Mouse (Mus musculus): ENCODE measurements around the gene Tmprss2.
"Not testable (repeated sequence)": the region's sequence is repeated elsewhere in the genome, so short reads cannot be mapped to it uniquely, and the experiment has no call there.

The Tmprss2 gene

DNA sequence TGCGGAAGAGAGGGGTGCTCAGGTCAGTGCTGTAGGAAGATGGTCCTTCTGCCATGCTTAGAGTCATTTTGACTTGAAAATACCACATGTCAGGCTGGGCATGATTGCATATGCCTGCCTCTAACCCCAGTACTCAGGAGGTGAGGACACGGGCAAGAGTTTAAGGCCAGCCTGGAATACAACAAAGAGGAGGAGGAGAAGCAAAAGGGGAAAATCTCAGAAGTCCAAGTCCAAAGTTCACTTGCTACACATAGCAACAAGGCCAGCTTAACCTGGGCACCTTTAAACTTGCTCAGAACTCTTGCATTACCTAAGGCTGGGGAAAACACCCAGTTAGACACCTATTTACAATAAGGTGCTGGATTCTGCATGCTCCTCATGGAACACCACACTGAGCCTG lies 19.5 kb downstream of the Tmprss2 start:
- no peak for DNase-seq (ENCODE audit: low spot score)

GRCm38 (mm10) chr16:97582876-97583275 lies 28.1 kb downstream of the Tmprss2 start:
- DNase-seq (ENCODE audit: low spot score): not testable (repeated sequence)

DNA sequence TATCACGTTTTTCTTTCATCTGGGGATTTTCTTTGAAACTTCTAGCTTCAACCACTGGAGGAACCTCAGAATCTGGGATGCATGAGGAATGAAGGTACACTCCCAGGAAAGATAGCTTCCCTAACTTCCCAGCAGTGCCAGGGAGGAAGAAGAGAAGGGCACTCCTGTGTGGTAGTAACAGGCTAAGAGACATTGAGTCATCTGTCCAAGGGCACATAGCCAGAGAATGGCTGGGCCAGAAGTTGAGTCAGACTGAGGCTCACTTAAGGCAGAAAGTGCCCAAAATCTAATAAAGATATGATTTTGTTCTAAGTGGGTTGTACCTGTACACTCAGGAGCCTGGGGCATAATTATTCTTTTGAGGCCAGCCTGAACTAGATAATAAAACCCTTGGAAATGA lies 41.6 kb downstream of the Tmprss2 start:
- no peak for DNase-seq (ENCODE audit: low spot score)

DNA sequence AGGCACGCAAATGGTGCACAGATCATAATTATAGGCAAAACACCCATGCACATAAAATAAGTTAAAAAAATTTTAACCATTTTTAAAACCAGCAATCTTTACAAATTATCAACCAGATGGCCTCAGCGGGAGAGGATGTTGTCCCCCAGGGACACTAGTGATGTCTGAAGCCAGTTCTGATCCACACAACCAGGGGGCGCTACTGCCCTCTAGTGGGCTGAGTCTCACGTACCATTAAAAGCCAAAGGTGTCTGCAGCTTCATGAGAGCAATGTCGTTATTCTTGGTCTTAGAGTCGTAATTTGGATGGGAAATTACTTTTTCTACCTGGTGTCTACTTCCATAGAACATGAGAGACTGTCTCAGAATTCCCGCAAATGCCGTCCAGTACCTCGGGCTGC lies 42.3 kb downstream of the Tmprss2 start:
- peak; percentile 9 for DNase-seq (ENCODE audit: low spot score)

DNA sequence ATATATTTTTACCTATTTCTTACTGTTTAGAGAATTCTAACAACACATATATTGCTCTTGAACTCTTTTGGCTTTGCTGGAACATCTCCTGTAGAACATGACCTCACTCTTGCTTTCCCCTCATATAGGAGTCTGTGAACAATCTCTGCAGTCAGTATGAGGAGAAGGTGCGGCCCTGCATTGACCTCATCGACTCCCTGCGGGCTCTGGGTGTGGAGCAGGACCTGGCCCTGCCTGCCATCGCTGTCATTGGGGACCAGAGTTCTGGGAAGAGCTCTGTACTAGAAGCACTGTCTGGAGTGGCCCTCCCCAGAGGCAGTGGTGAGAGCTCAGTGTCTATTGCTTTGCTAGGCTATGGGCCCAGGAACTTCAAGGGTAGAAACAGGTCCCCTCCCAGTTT lies 66.7 kb downstream of the Tmprss2 start:
- no peak for DNase-seq (ENCODE audit: low spot score)

DNA sequence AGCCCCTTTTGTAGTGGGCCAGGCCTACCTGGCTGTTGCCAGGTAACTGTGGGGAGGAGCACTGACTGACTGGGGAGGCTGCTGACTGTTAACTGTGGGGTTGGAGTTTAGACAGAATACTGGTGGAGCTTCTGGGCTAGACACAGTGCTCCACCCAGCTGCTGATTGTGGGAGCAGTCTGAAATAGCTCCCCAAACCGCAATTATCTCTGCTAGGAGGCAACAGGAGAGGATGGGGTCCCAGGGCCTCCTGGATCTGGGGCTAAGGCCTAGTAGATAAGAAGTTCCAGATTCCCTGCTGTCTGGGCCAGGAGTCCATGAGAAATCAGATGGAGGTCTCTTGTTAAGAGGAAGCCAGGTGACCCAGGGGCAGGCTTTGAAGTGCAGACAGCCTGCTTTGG lies 74.1 kb downstream of the Tmprss2 start:
- DNase-seq (ENCODE audit: low spot score): no peak

DNA sequence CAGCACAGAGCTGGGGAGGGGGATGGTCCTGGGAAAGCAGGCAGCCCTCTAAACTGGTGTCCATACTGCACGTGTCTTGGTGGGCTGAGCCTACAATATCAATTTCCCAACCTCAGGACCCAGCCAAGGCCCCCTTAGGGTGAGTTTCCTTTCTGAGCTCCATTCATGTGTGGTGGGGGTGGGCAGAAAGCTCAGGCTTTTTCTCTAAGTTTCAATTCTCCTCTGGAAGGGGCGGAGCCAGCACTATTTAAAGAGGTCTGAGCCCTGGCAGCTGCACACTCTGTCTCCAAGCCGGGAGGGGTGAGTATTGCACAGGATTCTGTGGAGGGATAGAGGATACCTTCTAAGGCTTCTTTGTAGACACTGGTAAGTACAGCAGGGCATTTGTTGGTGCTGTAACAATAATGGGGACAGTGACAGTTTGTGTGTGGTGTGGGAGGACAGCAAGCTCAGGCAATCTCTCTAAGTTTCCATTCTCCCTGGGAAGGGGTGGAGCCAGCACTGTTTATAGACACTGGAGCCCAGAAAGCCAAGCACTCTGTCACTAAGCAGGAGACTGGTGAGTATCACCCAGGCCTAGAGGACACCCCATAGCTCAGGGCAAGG lies 75.1 kb downstream of the Tmprss2 start:
- DNase-seq (ENCODE audit: low spot score): peak; percentile 9

GRCm38 (mm10) chr16:97534876-97535461 lies 76.0 kb downstream of the Tmprss2 start:
- DNase-seq (ENCODE audit: low spot score): peak; percentile 26

DNA sequence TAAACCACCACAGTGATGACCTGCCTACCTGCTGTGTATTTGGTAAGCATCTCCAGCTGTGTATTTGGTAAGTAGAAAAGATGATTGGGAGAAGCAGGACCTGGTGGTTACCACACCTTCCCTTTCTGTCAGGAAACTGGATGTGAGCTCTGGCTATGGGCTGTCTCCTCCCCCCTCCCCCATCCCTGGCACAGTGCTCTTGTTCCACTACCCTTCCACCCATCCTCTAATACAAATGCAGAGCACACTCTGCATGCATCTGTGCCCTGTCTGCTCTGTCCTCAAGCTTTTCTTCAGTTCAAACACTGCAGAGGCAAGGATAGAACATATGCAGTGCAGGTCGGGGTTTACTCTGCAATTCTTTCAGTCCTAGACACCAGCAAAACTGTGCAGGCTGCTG lies 76.5 kb downstream of the Tmprss2 start:
- DNase-seq (ENCODE audit: low spot score): no peak

GRCm38 (mm10) chr16:97533751-97534150 lies 77.2 kb downstream of the Tmprss2 start:
- DNase-seq (ENCODE audit: low spot score): no peak

DNA sequence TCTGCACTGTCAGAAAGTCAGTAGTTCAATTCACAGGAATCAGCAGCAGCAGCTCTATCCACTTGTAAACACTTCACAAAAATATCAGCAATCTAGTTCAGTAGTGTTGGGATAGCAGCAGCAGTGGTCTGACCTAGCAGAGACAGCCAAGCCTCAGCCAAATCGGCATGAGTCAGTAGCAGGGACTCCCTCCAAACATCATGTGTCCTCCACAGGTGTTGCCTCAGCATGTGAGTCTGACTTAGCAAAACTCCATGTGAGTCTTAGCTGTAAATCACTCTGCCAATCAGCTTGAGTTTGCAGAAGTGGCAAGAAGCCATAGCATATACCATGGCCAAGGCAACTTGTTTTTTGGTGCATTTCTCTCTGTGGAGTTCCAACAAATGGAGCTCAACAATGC lies 77.9 kb downstream of the Tmprss2 start:
- DNase-seq (ENCODE audit: low spot score): no peak

DNA sequence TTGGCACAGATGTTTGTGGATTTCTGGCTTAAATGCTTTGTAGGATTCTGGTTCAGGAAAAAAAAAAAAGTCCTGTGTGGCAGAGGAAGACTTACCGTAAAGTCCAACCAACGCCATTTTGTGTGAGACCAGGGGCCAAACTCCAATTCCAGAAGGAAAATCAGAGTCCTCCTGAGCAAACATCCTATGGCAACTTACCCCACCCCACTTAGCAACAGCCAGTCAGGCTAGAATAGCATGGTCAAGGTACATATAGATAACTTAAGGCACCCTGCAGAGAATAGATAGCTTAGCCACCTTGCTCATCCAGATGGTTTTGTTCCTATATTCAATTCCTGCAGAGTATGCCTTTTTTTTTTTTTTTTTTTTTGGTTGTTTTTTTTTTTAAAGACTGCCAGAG lies 81.8 kb downstream of the Tmprss2 start:
- DNase-seq (ENCODE audit: low spot score): no peak

- no peak for DNase-seq (ENCODE audit: low spot score)
Measured at GRCm38 (mm10) chr16:97523024-97523423, 88.0 kb downstream of the Tmprss2 start.

DNA sequence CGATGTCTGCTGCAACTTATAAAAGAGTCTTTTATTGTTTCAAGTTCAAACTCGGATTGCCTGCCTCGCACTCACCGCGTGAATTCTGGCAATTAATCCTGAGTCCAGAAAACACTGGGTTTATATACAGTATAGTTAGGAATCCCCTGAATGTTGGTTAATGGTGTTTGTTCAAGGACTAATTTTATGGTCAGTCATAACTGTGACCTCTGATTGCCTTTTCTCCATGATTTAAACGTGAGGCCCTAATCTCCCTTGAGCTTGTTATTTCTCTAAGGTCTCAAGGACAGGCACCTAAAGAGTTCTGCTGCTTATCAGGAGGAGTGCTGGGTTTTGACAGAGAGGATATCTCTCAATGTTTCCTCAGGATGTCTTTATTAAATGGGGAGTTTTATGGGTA lies 89.0 kb downstream of the Tmprss2 start:
- no peak for DNase-seq (ENCODE audit: low spot score)

DNA sequence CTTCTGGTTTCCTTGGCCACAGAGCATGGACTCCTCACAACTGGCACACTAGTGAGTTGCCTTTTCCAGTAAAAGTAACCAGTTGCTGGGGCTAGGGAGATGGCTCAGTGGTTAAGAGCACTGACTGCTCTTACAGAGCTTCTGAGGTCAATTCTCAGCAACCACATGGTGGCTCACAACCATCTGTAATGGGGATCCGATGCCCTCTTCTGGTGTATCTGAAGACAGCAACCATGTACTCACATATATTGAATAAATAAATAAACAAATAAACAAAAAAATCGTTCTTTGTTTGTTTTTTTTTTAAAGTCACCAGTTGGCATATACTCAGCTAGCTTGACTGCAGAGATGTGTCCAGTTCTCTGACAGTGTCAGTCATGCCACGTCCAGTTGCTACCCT lies 94.7 kb downstream of the Tmprss2 start:
- no peak for DNase-seq (ENCODE audit: low spot score)
